Mouse (Mus musculus): ENCODE results near the gene Irx4.

Gene Irx4

DNA sequence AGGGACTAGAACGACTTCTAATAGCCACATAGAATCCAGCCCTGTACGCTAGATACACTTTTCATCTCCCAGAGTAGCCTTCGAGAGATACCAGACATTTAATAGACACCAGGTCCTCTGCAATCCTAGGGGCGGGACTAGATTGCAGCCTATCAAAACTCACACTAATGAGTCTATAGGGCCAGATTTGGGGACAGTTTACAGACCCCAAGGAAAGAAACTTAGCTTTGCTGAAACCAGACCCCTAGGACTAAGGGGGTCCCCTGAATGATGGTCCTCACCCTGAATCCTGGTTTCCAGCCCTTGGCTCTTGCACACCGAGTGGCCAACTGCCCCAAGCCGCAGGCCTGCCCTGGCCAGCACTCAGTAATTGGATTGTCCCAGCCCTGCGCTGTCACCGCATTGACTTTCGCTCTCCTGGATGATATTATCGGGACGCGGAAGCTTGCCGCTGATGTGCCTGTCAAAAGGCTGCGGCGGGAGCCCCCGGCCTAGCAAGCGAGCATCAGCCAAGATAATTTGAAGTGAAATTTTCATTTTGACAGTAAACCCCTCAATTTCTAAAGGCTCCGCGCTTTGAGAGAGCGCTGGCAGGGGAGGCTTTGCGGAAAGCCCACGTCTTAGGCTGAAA lies 10.3 kb downstream of the Irx4 start:
- DNase-seq (ENCODE audit: low spot score): no peak

DNA sequence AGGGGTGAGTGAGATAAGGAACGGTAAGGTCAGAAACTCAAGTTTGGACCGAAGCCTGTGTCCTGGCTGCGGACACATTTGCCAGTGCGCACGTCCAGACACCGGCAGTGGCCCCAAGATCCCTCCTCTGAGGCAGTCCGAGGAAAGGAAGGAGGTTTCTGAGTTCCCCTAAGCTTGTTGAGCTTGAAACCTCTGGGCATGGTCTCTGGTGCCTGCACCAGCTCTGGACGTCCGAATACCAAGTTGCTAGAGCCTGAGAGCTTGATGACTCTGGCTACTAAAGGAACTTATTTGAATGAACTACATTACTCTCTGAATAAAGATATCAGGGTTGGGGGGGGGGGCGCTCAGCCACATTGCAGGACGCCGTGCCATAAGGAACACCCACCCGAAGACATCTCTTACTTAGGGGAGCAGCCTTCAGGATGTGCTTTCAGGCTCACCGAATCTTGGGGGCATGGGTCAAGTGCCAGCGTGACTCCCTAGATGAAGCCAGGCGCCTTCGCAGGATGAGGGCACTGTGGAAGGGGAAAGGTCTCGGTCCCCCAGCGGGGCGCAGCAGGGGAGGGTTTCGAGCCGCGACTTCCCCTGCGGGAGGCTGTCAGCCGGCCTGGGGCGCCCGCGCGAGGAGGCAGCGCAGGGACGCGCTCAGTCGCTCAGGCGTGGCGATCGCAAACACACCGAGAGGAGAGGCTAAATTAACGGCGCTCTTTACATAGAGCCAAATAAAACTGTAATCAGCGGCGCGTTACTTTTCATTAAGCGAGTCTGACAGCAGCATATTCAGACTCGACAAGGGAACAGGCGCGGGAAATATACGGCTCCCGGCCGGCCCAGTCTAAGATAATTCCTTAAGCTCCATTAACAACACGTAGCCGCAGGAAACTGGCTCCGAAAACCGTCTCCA lies 11.3 kb downstream of the Irx4 start:
- no peak for DNase-seq (ENCODE audit: low spot score)

DNA sequence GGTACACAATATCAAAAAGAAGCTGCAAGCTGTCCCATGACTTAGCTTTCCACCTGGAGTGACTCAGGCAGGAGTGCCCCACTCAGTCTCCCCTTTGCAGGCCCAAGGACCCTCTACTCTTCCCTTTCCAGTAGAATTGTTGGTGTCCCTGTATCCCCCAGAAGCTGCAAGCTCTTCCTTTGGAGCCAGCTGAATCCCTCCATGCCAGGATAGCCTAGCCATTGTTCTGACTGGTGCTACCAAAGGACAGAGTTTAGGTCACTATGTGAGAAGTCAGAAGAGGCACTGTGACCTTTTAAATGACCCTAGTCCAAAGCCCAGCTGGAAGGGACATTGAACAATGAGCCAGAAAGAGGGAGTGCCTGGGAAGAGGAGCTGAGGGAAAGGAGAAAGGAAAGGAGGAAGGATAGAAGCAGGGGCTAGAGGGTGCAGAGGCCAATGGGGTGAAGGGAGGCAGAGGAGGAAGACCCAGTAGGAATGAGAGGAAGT lies 12.6 kb downstream of the Irx4 start:
- no peak for DNase-seq (ENCODE audit: low spot score)

DNA sequence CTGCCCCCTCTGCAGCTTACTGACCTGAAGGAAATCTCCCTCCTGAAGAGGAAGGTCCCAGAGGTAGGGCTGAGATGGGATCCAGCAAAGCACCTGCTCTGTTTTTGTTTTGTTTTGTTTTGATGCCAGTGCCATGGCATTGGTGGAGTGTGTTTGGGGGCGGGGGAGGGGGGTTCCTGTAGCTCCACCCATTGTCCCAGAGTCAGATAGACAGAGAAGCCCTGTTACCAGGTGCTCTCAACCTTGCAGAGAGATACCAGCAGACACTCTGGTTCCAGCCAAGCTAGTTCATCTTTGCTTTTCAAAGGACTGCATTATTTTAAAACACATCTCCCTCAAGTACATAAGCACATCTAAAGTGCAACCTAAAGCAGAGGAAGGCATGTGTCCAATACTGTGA lies 13.3 kb downstream of the Irx4 start:
- DNase-seq (ENCODE audit: low spot score): no peak

DNA sequence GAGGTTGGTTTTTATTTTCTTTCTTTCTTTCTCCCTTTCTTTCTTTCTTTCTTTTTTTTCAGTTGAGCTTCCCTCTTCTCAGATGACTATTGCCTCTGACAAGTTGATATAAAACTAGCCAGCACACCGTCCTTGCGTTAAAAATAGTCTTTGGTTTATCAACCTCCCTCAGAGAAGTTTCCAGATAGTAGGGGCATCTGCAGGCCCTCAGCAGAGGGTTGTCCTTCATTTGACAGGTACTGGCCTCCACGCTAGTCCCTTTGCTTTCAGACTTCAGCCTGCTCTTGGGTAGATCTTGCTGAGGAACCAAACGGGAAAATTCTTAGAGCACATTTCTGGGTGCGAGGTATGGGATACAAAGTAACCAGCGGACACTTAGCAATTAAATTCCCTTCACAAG lies 17.1 kb downstream of the Irx4 start:
- no peak for DNase-seq (ENCODE audit: low spot score)

DNA sequence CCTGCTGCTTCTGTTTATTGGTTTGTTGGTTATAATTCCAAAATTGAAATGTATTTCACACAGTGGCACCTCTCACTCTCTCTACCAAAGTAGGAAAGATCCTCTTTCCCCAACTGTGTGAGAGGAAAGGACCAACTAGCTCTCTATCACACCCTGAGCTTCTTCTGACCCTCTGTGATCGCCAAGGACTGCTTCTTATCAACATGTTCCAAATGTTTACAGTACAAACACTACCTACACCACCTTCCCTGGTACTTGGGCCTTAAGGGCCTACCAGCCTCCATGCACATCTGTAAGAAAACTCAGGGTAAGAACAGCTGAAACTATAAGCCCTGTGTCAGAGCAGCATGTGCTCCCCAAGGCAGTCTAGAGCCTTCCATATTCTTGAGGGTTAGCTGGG lies 17.5 kb downstream of the Irx4 start:
- no peak for DNase-seq (ENCODE audit: low spot score)

DNA sequence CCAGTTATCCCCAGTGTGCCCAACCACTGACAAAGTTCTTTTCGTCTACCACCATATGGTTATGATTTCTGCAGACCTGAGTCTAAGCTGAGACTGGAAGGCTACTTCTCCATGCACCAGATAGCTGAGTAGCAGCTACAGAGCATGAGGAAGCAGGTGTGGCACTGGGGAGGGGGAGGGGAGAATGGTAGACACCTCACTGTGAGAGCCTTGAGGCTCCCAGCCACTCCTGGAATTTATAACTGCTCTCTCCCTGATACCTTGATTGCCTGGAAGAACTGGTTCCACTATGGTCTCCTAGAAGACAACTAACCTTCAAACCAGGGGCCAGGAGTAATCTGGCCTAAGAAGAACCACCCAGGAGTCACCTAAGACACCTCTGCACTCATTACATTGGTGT lies 18.9 kb downstream of the Irx4 start:
- no peak for DNase-seq (ENCODE audit: low spot score)

DNA sequence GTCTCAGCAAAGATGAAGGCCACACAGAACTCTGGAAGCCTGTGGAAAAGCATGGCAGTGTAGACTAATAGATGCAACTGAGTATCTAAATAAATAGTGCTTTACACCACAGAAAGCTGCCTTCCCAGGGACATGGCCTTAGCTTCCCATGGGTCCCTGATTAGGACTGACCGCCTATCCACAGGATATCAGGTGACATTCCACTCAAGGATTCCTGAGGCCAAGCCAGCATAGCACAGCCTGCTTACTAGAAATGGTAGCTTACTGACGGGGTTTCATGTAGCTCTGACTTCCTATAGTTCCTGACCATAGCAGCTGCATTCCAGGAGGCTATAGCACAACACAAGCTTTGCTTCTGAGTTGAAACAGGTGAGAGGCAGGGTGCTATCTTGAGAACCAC lies 22.1 kb downstream of the Irx4 start:
- DNase-seq (ENCODE audit: low spot score): no peak

DNA sequence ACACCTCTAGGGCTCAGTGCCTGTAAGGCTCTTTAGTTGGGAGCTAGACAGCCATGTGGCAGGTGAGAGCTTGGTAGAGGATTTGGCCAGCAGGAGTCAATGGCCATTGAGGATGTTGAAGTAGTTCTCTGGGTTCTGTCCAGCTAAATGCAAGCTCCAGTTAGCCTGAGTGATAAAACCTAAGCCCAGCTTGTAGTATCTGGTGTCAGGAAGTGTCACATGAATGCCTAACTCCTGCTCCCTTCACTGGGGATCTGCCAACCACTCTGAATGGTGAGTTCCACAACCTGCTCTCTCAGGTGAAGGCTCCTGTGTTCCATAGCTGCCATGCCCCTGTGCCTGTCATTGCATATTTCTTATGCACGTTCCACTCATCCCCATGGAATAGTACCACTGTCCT lies 23.3 kb downstream of the Irx4 start:
- no peak for DNase-seq (ENCODE audit: low spot score)

DNA sequence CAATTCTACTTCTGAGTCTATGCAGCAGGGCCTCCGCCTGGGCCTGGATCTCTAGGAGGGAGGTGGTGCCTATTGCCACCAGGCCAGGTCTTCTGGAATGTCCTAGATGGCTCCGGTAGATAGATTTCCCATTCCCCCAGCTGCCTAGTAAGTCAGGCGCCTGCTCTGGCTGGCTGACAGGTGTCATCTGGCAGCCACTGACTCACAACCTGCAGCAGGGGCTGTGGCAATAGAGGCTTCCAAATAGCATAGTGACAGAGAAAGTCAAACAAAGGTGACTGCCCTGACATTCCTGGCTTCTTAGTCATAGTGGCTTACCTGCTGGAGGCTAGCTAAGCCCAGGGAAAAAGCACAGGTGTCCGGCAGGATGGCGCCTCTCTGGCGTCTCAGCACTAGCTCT lies 29.9 kb downstream of the Irx4 start:
- no peak for DNase-seq (ENCODE audit: low spot score)

DNA sequence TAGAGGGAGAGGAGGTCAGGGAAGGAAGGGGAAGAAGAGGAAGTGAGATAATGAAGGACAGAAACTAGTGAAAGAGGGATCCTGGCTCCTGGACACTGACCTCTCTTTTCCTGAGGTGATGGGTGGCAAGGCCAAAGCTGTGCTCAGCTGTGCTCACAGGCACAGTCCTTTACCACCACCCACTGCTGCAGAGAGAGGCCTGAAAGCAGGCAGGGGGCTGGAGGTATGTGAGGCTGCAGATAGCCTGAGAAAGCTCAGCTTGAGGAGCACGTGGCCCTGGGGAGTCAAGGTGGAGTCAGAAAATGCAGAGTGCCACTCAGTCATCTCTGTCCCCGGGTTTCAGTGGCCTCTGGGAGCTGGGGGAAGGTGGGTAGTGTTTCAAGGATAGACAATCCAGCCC lies 30.8 kb downstream of the Irx4 start:
- no peak for DNase-seq (ENCODE audit: low spot score)

DNA sequence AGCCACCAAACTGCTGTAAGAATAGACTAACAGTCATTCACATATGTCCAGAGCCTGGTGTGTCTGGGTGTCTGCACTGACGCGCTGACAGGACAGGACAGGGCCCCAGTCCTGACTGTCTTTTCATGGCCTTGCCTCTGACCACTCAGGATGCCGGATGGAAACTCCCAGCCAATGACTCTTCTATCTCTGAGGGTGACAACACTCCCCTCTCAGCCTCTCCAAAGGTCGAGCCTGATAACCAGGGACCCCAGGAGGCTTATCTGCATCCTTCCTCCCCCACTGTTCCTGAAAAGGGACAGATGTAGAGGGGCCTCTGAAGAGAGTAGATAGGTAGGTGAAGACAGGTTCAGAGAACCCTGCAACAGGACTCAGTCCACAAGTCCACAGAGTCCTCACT lies 38.4 kb downstream of the Irx4 start:
- DNase-seq (ENCODE audit: low spot score): no peak

DNA sequence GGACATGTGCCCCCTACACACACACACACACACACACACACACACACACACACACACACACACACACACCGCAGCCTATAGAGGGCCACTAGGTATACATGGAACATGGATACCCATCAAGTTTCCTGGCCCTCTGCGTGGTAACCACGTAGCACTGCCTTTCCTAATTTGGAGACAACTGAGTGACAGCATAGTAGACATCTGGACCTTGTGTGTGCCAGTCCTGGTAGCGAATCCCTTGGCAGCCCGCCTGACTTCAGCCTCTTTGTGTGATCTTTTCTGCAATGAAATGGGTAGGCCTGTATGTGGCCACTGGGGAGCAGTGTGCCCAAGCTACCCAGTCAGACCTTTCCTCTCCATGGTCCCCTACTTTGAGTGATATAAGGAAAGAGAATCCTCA lies 39.0 kb downstream of the Irx4 start:
- no peak for DNase-seq (ENCODE audit: low spot score)

DNA sequence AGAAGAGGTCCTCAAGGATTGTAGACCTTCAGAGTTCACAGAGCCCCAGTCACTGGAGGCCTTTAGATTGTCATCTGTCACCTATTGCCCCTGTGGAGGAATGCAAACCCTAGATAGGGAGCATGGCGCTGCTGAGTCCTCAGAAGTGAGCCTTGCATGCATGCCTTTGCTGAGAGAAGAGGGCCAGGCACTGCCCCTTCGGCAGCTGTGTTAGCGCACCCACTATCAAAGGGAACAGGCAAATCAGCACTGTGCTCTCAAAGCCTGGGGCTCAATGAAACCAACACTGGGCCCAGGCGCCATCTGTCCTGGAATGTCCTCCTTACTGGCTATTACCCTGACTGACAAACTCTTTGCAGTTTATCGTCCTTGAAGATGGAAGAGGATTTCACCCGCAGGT lies 44.5 kb downstream of the Irx4 start:
- no peak for DNase-seq (ENCODE audit: low spot score)

DNA sequence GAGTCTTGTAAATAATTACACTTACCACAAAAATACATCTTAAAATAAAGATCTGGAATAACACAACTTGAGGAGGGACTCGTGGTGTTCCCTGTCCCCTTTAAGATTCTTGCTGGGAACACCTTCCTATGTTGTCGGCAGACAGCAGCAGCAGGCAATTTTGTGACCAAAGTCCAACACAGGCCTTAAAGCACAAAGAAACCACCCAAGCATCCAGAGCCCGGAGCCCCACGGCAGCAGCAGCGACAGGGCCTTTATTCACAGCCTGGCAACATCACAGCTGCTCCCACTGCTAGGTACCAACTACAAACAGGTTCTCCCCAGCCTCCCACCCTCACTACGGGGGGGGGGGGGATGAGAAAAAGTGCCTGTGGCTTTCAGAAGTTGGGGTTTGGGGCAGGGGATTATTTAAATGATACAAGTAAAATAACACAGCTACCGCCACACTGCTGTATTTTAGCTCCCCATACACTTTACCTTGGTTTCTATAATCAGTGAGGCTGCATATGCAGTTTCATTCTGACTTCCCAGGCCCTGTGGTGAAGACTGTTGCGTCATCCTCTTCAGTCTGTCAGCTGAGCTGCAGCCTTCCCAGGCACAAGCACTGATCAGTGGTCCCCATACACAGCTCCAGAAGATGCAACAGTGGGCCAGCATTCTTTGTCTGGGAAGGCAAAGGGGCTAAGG lies 45.3 kb downstream of the Irx4 start:
- no peak for DNase-seq (ENCODE audit: low spot score)

DNA sequence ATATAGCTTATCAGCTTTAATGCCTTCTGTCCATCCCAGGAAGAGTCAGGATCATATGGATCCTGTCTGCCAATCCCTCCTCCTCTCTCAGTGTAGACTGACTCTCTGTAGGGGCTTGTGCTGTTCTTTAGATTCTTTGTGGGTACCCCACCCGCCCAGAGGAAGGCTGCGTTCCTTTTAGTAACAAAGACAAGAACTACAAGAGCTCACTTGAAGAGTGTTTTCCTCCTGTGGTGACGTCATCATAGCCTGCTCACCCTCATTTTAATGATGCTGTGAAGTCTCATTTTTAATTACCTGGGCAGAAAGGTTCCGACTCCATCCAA lies 45.8 kb downstream of the Irx4 start:
- DNase-seq (ENCODE audit: low spot score): no peak

DNA sequence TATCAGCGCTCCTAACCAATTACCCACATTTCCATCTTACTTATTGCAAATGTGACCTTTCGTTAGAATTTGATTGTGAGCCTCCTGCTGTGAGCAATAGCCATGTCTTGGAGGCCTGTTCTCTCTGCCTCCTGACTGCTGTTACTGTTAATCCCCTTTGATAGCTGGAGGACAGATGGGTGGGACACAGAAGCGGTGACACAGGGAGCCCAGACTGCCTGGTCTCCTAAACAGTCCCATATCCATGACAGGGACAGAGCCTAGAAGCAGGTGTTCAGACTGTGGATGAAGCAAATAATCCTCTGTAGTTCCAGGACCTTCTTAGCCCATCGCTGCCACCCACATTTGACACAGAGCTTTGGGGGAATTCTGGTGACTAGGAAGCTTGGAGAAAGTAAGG lies 46.2 kb downstream of the Irx4 start:
- DNase-seq (ENCODE audit: low spot score): no peak

DNA sequence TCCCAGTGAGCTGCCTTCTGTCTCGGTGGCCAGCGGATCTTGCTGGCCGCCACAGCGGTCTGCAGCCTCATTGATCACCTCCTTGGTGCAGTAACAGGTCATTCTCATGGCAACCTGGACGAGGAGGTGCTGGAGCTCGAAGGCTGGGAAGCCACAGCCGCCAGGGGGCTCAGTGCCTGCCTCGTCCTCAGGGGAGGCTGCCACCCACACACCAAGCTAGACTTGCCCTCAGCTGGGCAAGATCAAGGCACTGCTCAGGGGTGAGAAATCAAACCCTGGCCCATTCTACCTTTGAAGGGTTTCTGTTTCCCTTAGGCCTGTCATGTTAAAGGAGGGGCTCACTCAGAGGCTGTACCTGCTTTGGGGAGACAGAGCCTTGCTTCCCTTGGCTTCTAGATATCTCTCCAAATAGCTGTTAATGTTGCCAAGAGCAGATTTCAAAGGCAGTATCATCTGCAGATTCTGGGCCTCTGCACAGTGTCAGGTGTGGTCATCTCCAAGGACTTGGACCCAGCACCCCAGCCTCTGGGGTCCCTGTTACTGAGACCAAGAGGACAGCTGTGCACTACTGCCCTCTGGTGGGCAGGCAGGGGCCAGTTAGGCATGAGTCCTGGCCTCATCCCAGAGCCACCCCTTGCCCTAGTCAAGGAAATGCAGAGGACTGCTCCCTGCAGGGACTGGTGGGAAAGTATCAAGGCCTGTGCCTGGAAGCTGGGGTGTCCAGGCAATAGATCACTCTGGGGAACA lies 50.1 kb downstream of the Irx4 start:
- no peak for DNase-seq (ENCODE audit: low spot score)

All from ovary, adult 18-20 months (tissue).